Mouse (Mus musculus) c-Kit-positive CD71-positive TER-119-positive erythroid progenitor cells, embryonic 14.5 days (primary cell): ENCODE results near the gene Atp2b2.
"Not testable (repeated sequence)": the region's sequence is repeated elsewhere in the genome, so short reads cannot be mapped to it uniquely, and the experiment has no call there.

Experiments
- DNase-seq: peaks from one replicate; pipeline ENCODE4 v3.0.0-alpha.2; 2013; ENCODE audit warnings: low spot score

Gene Atp2b2

GRCm38 (mm10) chr6:113714276-113714675 is 328.1 kb downstream of the Atp2b2 start:
- DNase-seq, result no peak

GRCm38 (mm10) chr6:113713389-113713788 is 329.0 kb downstream of the Atp2b2 start:
- DNase-seq, result not testable (repeated sequence)

GRCm38 (mm10) chr6:113712718-113713117 is 329.7 kb downstream of the Atp2b2 start:
- DNase-seq, result no peak

- no peak for DNase-seq
Observed at GRCm38 (mm10) chr6:113697222-113698205, 344.9 kb downstream of the Atp2b2 start.

GRCm38 (mm10) chr6:113696582-113697221 is 345.7 kb downstream of the Atp2b2 start, which contains the start of gene Tatdn2:
Tatdn2 (plus strand) TSS chr6:113697050.
- DNase-seq, result peak; percentile 94

GRCm38 (mm10) chr6:113695766-113696355 is 346.6 kb downstream of the Atp2b2 start:
- no peak for DNase-seq

- DNase-seq, result peak; percentile 36
Observed at GRCm38 (mm10) chr6:113695203-113695602, 347.2 kb downstream of the Atp2b2 start.
